8 mouse cellular contexts compared by ENCODE assay signal in genomic region chr4:154011646-154012089, GRCm38 (mm10). TPM values are rescaled to one million over a fixed set of nuclear protein-coding genes. Genes with fewer than 3 reads are reported as not detected.
A peak's percentile ranks its signal among the peaks of the same experiment; 100 is the strongest.
DNase-seq lines count a peak whose midpoint lies in the region; ATAC-seq lines count a peak whose summit lies in the region.

Lrrc47 (plus strand) TSS chr4:154011731.

- H3K4me2 ChIP-seq in hindbrain, embryonic 15.5 days = peak within 1 kb of the TSS; percentile 99

- peak within 1 kb of the TSS; percentile 76 for H3K27ac ChIP-seq in hindbrain, embryonic 15.5 days (replicated peaks)

- peaks cover 16% of the 10 kb centered on the region for H3K36me3 ChIP-seq in hindbrain, embryonic 15.5 days
- H3K36me3 ChIP-seq in megakaryocyte, embryonic 14.5 days (replicated peaks; ENCODE audit: low read length) = peaks cover 47% of the 10 kb centered on the region

- DNase-seq in cerebellum, postnatal 36 days = peak; percentile 85 to 88
- peak; percentile 85 for DNase-seq in gastrocnemius, adult 18-20 months (ENCODE audit: low spot score)
- peak; percentile 72 to 81 for DNase-seq in left cerebral cortex, adult 8-10 months (ENCODE audit: low spot score in 2 of 2)
- DNase-seq in right cerebral cortex, adult 2 months (ENCODE audit: low spot score in 2 of 2) = peak; percentile 83 to 86
- peak; percentile 41 for DNase-seq in urinary bladder, postnatal 10 days (ENCODE audit: low spot score)

- H3K9ac ChIP-seq in hindbrain, embryonic 15.5 days = peak within 1 kb of the TSS; percentile 93

- H3K27me3 ChIP-seq in hindbrain, embryonic 15.5 days = no peaks in the 10 kb centered on the region
- H3K27me3 ChIP-seq in megakaryocyte, embryonic 14.5 days (replicated peaks) = no peaks in the 10 kb centered on the region

- H3K9me3 ChIP-seq in hindbrain, embryonic 15.5 days = no peaks in the 10 kb centered on the region
- H3K9me3 ChIP-seq in megakaryocyte, embryonic 14.5 days = no peaks in the 10 kb centered on the region

- under 1% methylated on average over 58 of the region's 59 CpGs for WGBS in hindbrain, embryonic 15.5 days

- H3K4me1 ChIP-seq in hindbrain, embryonic 15.5 days (replicated peaks) = peaks cover 26% of the 10 kb centered on the region
- H3K4me1 ChIP-seq in megakaryocyte, embryonic 14.5 days = peaks cover 74% of the 10 kb centered on the region

- ATAC-seq in activated CD4-positive, CD25-positive, alpha-beta regulatory T cell, adult 4 months = peak; percentile 90
- peak; percentile 95 for ATAC-seq in hindbrain, embryonic 15.5 days (ENCODE audit: low FRiP score, low read depth)

- peak within 1 kb of the TSS; percentile 97 for H3K4me3 ChIP-seq in hindbrain, embryonic 15.5 days
- H3K4me3 ChIP-seq in megakaryocyte, embryonic 14.5 days (replicated peaks) = peak within 1 kb of the TSS; percentile 99

RNA-seq across cellular contexts. Expression of gene Lrrc47, which starts in this region (rescaled TPM):
- polyA plus RNA-seq in activated CD4-positive, CD25-positive, alpha-beta regulatory T cell, adult 4 months (2017; shearing (Covaris generic)) = 1 to 10 TPM; 4.7 to 5.2 TPM
- 10 to 100 TPM; 26.3 to 27.8 TPM for total RNA-seq in gastrocnemius, adult 18-20 months (2021)
- 21.3 and 22.0 TPM in 2 replicates for polyA plus RNA-seq in hindbrain, embryonic 15.5 days (2015; fragmentation: Nextera tagmentation; extraction: Ambion mirVana)
- total RNA-seq in left cerebral cortex, adult 8-10 months (2022) = 10 to 100 TPM; 55.0 to 72.7 (median 62.6) TPM
- 84.5 and 98.9 TPM in 2 replicates for polyA plus RNA-seq in megakaryocyte, embryonic 14.5 days (2012; ENCODE audit: insufficient read depth, low replicate concordance)

Comparison
In these comparisons a context has a peak if more than half of its experiments do, and no peak if none do; other contexts are left out.
1. Peak in every context shown above with its lines: DNase-seq, ATAC-seq, H3K4me3 ChIP-seq and H3K27ac ChIP-seq.